31 mouse cellular contexts compared by ENCODE assay signal in the genomic region with DNA sequence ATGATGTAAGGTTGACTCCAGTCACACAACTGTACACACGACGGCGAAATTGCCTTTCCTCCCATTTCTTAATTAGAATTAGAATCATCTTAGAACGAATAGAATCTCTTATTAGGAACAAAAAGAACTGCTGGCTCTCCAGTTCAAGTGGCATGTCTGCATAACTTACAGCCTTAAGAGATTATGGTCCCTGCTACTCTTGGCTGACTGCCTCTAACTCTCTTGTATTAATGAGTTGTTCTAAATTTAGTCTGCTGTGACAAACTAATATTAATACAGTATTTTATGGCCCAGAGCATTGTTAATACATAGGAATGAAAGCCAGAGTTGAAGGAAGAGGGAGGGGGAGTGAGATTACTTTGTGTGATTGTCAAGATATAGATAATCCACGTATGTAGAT.
DNase-seq lines count a peak whose midpoint lies in the region; ATAC-seq and TF ChIP-seq lines count a peak whose summit lies in the region.
"Had no signal": no experiment of that assay in that cellular context is flagged by ENCODE, and none has a peak within 500 bp of the region (broad histone marks: within the 10 kb centered on the region; RNA-seq: fewer than 3 reads in every experiment).

No protein-coding gene starts in this region.

- H3K36me3 ChIP-seq in forebrain, embryonic 14.5 days (ENCODE audit: control insufficient read depth, insufficient read depth, low read length), result no peaks in the 10 kb centered on the region
- H3K36me3 ChIP-seq in forebrain, embryonic 12.5 days (replicated peaks), result no peaks in the 10 kb centered on the region
- no peaks in the 10 kb centered on the region for H3K36me3 ChIP-seq in heart, embryonic 13.5 days
- H3K36me3 ChIP-seq in lung, embryonic 14.5 days (ENCODE audit: insufficient read depth), result no peaks in the 10 kb centered on the region
- no peaks in the 10 kb centered on the region for H3K36me3 ChIP-seq in heart, postnatal 0 days (replicated peaks; ENCODE audit: control insufficient read depth, insufficient read depth, low read length)
- H3K36me3 ChIP-seq: embryonic facial prominence, embryonic 13.5 days; G1E; hindbrain, embryonic 12.5 days; intestine, embryonic 15.5 days; limb, embryonic 15.5 days; liver, embryonic 13.5 days; midbrain, embryonic 15.5 days; neural tube, embryonic 15.5 days; stomach, embryonic 15.5 days had no signal

- peak; percentile 17 for DNase-seq in forebrain, embryonic 14.5 days (ENCODE audit: low spot score)
- no peak for DNase-seq in heart, postnatal 25 days (ENCODE audit: low spot score)
- peak; percentile 53 for DNase-seq in lung, embryonic 14.5 days
- DNase-seq in lung, postnatal 25 days (ENCODE audit: low spot score), result no peak
- peak; percentile 77 for DNase-seq in heart, postnatal 0 days (ENCODE audit: low spot score)
- DNase-seq in adrenal gland, adult 18-20 months (ENCODE audit: low spot score in 2 of 2), result no peak
- DNase-seq: adrenal gland, postnatal 10 days; cerebellum, adult 11 months; cerebellum, adult 9-10 months; embryo, embryonic 11 days; gastrocnemius, postnatal 10 days; kidney, adult 2 months; kidney, postnatal 10 days; layer of hippocampus, postnatal 36 days; left cerebral cortex, postnatal 4 days; liver, embryonic 13.5 days; lung, adult 2 months; right cerebral cortex, postnatal 25 days had no signal

- H3K4me1 ChIP-seq in forebrain, embryonic 14.5 days (ENCODE audit: control insufficient read depth, insufficient read depth, low read length), result peaks cover 6% of the 10 kb centered on the region; the same call in 1 of the 2 replicates
- peaks cover 13% of the 10 kb centered on the region for H3K4me1 ChIP-seq in forebrain, embryonic 12.5 days
- H3K4me1 ChIP-seq in heart, embryonic 13.5 days, result peaks cover 30% of the 10 kb centered on the region
- no peaks in the 10 kb centered on the region for H3K4me1 ChIP-seq in lung, embryonic 14.5 days (ENCODE audit: insufficient read depth)
- H3K4me1 ChIP-seq in heart, postnatal 0 days (ENCODE audit: control insufficient read depth, insufficient read depth), result peaks cover 8% of the 10 kb centered on the region
- H3K4me1 ChIP-seq: hindbrain, embryonic 12.5 days; intestine, embryonic 15.5 days; limb, embryonic 15.5 days; liver, embryonic 13.5 days; neural tube, embryonic 15.5 days; stomach, embryonic 15.5 days had no signal

- H3K4me3 ChIP-seq in forebrain, embryonic 14.5 days (ENCODE audit: low read depth, low read length), result no peak overlapping the region
- H3K4me3 ChIP-seq in forebrain, embryonic 12.5 days (replicated peaks), result no peak overlapping the region
- no peak overlapping the region for H3K4me3 ChIP-seq in heart, embryonic 13.5 days
- no peak overlapping the region for H3K4me3 ChIP-seq in lung, embryonic 14.5 days (ENCODE audit: low read depth, low read length)
- H3K4me3 ChIP-seq in heart, postnatal 0 days (ENCODE audit: low read depth, low read length), result no peak overlapping the region
- H3K4me3 ChIP-seq: embryonic facial prominence, embryonic 13.5 days; erythroblast, embryonic 14.5 days; hindbrain, embryonic 12.5 days; intestine, embryonic 15.5 days; limb, embryonic 15.5 days; liver, embryonic 13.5 days; midbrain, embryonic 15.5 days; neural tube, embryonic 15.5 days; stomach, embryonic 15.5 days had no signal

- no peak for ATAC-seq in forebrain, embryonic 14.5 days
- ATAC-seq in forebrain, embryonic 12.5 days (ENCODE audit: low FRiP score), result no peak
- ATAC-seq in heart, embryonic 13.5 days (ENCODE audit: extremely low read depth, insufficient number of reproducible peaks, low FRiP score, low TSS enrichment), result no peak
- ATAC-seq in lung, embryonic 14.5 days (ENCODE audit: insufficient read depth), result no peak
- ATAC-seq in heart, postnatal 0 days (ENCODE audit: insufficient read depth, low read depth), result no peak
- ATAC-seq: hindbrain, postnatal 0 days; intestine, embryonic 15.5 days; midbrain, embryonic 15.5 days had no signal

- no peak overlapping the region for H3K27ac ChIP-seq in forebrain, embryonic 14.5 days (ENCODE audit: low read depth, low read length)
- no peak overlapping the region for H3K27ac ChIP-seq in forebrain, embryonic 12.5 days
- 0 out of 2 replicates have a peak overlapping the region, but pooled peaks have one; percentile 48 for H3K27ac ChIP-seq in heart, embryonic 13.5 days (replicated peaks)
- no peak overlapping the region for H3K27ac ChIP-seq in lung, embryonic 14.5 days (ENCODE audit: low read depth)
- no peak overlapping the region for H3K27ac ChIP-seq in heart, postnatal 0 days (ENCODE audit: low read depth)
- H3K27ac ChIP-seq: embryonic facial prominence, embryonic 13.5 days; hindbrain, embryonic 12.5 days; hindbrain, postnatal 0 days; intestine, embryonic 15.5 days; limb, embryonic 15.5 days; liver, embryonic 13.5 days; macrophage; neural tube, embryonic 15.5 days; stomach, embryonic 15.5 days had no signal

- no peak for TF ChIP-seq EP300 in heart, postnatal 0 days (IDR thresholded peaks at IDR 0.05; ENCODE audit: low read depth)

- no peak overlapping the region for H3K4me2 ChIP-seq in forebrain, embryonic 14.5 days (ENCODE audit: low read length)
- H3K4me2 ChIP-seq in forebrain, embryonic 12.5 days, result no peak overlapping the region
- H3K4me2 ChIP-seq in heart, embryonic 13.5 days, result peak overlapping the region; percentile 44; the same call in 1 of the 2 replicates
- H3K4me2 ChIP-seq in lung, embryonic 14.5 days, result no peak overlapping the region
- H3K4me2 ChIP-seq in heart, postnatal 0 days (ENCODE audit: low read depth, low read length), result peak overlapping the region; percentile 0; the same call in 1 of the 2 replicates
- H3K4me2 ChIP-seq: hindbrain, embryonic 12.5 days; intestine, embryonic 15.5 days; liver, embryonic 13.5 days; neural tube, embryonic 15.5 days had no signal

- no peak for TF ChIP-seq CTCF in lung, embryonic 14.5 days (IDR thresholded peaks at IDR 0.05; ENCODE audit: low read depth)
- no peak for TF ChIP-seq CTCF in heart, postnatal 0 days (IDR thresholded peaks at IDR 0.05; ENCODE audit: low read depth)

- H3K27me3 ChIP-seq in forebrain, embryonic 14.5 days (replicated peaks; ENCODE audit: control insufficient read depth, insufficient read depth, low read length), result no peaks in the 10 kb centered on the region
- H3K27me3 ChIP-seq in forebrain, embryonic 12.5 days, result peaks cover 13% of the 10 kb centered on the region; the same call in 1 of the 2 replicates
- H3K27me3 ChIP-seq in heart, embryonic 13.5 days (replicated peaks), result no peaks in the 10 kb centered on the region
- no peaks in the 10 kb centered on the region for H3K27me3 ChIP-seq in lung, embryonic 14.5 days (ENCODE audit: insufficient read depth, low read length)
- no peaks in the 10 kb centered on the region for H3K27me3 ChIP-seq in heart, postnatal 0 days (ENCODE audit: control insufficient read depth, insufficient read depth, low read length)
- H3K27me3 ChIP-seq: embryonic facial prominence, embryonic 13.5 days; hindbrain, embryonic 12.5 days; intestine, embryonic 15.5 days; limb, embryonic 15.5 days; liver, embryonic 13.5 days; midbrain, embryonic 15.5 days; neural tube, embryonic 15.5 days; stomach, embryonic 15.5 days had no signal

- intact Hi-C loops in heart, postnatal 25 days (cut with DNase I), result no loop called here

- H3K9ac ChIP-seq in forebrain, embryonic 14.5 days (ENCODE audit: low read length), result no peak overlapping the region
- H3K9ac ChIP-seq in forebrain, embryonic 12.5 days, result no peak overlapping the region
- no peak overlapping the region for H3K9ac ChIP-seq in heart, embryonic 13.5 days
- no peak overlapping the region for H3K9ac ChIP-seq in lung, embryonic 14.5 days
- H3K9ac ChIP-seq in heart, postnatal 0 days (replicated peaks; ENCODE audit: low read depth, low read length), result no peak overlapping the region
- H3K9ac ChIP-seq: hindbrain, embryonic 12.5 days; intestine, embryonic 15.5 days; limb, embryonic 15.5 days; liver, embryonic 13.5 days; midbrain, embryonic 15.5 days; neural tube, embryonic 15.5 days; stomach, embryonic 15.5 days had no signal

- 43% methylated on average over 5 of the region's 5 CpGs for WGBS in forebrain, embryonic 14.5 days
- 61% methylated on average over 5 of the region's 5 CpGs for WGBS in forebrain, embryonic 12.5 days
- 33% methylated on average over 5 of the region's 5 CpGs for WGBS in heart, embryonic 13.5 days
- 68% methylated on average over 5 of the region's 5 CpGs for WGBS in lung, embryonic 14.5 days
- 15% methylated on average over 5 of the region's 5 CpGs for WGBS in heart, postnatal 0 days

- H3K9me3 ChIP-seq in forebrain, embryonic 14.5 days (replicated peaks; ENCODE audit: control insufficient read depth, low read length), result no peaks in the 10 kb centered on the region
- H3K9me3 ChIP-seq in forebrain, embryonic 12.5 days, result no peaks in the 10 kb centered on the region
- H3K9me3 ChIP-seq in heart, embryonic 13.5 days, result no peaks in the 10 kb centered on the region
- no peaks in the 10 kb centered on the region for H3K9me3 ChIP-seq in lung, embryonic 14.5 days (ENCODE audit: low read depth, low read length)
- no peaks in the 10 kb centered on the region for H3K9me3 ChIP-seq in heart, postnatal 0 days (replicated peaks; ENCODE audit: control insufficient read depth, low read length)
- H3K9me3 ChIP-seq: embryonic facial prominence, embryonic 13.5 days; hindbrain, embryonic 12.5 days; intestine, embryonic 15.5 days; limb, embryonic 15.5 days; liver, embryonic 13.5 days; midbrain, embryonic 15.5 days; neural tube, embryonic 15.5 days; stomach, embryonic 15.5 days had no signal

Comparison
In these comparisons a context has a peak if more than half of its experiments do, and no peak if none do; other contexts are left out.
1. DNase-seq: peak in forebrain, embryonic 14.5 days (single experiment), lung, embryonic 14.5 days (single experiment) and heart, postnatal 0 days (single experiment); none in heart, postnatal 25 days (single experiment), lung, postnatal 25 days (single experiment) and adrenal gland, adult 18-20 months (0 of 2).
2. H3K4me2 ChIP-seq: peak in heart, embryonic 13.5 days (single experiment) and heart, postnatal 0 days (single experiment); none in forebrain, embryonic 14.5 days (single experiment), forebrain, embryonic 12.5 days (single experiment) and lung, embryonic 14.5 days (single experiment).